Mouse (Mus musculus) lung, postnatal 4 days (tissue): ENCODE data around the gene Pycard.
"Not testable (repeated sequence)": the region's sequence is repeated elsewhere in the genome, so short reads cannot be mapped to it uniquely, and the experiment has no call there.

Experiments used
- DNase-seq, 2 experiments: peaks; one replicate each; pipeline ENCODE4 v3.0.0; 2021

Pycard gene

DNA sequence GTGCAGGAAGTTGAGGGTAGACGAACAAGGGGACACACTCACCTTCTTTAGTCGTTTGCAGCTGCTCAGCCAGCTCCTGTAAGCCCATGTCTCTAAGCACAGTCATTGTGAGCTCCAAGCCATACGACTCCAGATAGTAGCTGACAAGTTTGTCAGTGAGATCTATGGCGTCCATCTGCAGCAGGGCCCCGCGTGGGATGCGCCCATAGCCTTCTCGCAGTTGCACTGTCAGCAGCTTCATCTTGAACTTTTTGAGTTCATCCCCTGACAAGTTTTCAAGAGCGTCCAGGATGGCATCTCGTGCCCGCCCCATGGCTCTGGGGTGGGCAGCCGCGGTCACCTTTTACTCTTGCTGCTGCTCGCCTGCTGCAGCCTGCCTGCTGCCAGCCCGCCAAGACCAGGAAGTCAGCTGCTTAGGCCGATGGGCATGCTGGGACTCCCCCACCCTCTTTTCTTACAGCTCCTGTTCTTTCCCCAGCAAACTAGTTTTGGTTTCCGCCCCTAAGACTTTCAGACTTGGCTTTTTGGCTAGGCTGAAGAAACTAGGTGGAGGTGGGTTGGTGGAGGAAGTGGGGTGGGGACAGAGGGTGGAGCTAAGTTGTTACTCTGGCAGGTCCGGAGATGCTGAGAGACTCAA lies at the start of gene Pycard:
Gene Pycard (minus strand): TSS at position 527 of the 637 bp plus-strand sequence.
- peak; percentile 69 for DNase-seq

GRCm38 (mm10) chr7:128042161-128042820 lies 48.6 kb upstream of the Pycard start:
- not testable (repeated sequence) for DNase-seq

DNA sequence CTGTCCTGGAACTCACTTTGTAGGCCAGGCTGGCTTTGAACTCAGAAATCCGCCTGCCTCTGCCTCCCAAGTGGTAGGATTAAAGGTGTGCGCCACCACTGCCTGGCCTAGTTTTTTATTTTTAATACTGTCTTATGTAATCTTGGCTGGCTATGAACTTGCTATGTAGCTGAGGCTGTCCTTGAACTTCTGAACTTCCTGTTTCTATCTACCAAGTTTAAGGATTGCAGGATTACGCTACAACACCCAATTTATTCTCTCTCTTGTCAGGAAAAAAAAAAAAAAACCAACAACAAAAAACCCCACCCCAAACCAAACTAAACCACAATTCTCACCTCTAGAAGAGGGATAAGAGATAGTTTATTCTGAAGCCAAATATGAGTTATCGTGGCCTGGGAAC lies 39.9 kb upstream of the Pycard start:
- no peak for DNase-seq

DNA sequence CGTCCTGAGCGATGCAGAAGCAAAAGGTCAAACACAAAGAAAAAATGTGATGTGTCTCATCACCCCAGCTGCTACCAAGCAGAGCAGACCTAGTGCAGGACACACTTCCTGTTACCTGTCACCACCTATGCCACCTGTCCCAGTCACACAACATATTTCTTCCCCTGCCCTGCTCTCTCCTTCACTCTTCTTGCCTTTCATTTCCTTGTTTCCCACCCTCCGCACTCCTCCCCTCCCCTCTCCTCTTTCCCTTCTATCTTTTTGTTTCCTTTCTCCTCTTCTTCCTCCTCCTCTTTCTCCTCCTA lies 39.3 kb upstream of the Pycard start:
- no peak for DNase-seq

GRCm38 (mm10) chr7:128032290-128032988 lies 38.8 kb upstream of the Pycard start:
- DNase-seq, result no peak

DNA sequence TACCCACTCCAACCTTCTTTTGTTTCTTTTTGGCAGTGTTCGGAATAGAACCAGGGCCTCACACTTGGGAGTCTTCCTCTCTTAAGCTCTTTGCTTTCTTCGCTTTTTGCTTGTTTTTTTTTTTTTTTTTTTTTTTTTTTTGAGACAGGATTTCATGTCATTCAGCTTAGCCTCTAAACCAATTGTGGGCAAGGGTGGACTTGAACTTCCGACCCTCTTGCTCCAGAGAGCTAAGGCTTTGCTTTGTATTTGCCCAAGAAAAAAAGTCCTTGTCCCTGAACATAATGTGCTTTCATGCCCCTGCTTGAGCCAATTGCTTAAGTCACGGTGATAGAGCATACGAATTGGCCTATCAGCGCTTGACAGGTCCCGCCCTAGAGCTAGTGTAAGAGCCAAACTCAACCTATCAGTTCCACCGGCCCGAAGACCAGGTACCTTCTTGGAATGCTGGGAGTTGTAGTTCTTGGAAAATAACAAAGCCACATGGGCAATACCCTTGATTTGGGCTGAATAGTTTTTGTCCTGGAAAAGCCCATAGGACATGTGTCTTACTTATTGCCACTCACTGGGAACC lies 37.8 kb upstream of the Pycard start:
- DNase-seq, result peak in 1 of 2 experiments; percentile 31

DNA sequence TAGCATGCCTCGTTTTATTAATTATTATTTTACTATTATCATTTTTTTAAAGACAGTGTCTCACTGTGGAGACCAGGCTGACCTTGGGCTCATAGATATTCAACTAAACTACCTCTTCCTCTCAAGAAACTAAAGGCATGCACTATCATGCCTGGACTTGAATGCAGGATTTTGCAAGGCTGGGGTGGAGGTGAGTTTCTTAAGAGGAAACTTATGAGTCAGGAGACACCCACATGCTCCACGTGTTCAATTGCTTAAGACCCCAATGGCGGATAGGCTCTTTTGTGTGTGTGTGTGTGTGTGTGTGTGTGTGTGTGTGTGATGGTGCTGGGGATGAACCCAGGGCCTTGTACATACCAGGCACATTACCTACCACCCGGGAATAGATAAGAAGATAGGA lies 31.7 kb upstream of the Pycard start:
- no peak for DNase-seq

DNA sequence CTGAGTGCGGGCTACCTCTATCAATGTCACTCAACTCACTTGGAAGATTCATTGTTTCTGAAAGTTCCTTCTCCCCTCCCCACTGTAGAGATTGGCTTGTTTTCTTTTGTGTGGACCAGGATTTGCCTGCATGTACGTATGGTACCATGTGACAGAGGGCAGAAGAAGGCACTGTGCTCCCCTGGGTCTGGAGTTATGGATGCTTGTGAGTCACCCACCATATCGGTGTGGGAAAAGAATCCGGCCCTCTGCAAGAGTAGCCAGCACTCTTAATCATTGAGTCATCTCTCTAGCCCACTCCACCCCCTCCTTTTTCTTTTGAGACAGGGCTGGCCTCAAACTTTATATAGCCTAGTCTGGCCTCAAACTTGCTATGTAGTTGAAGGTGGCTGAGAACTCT lies 31.3 kb upstream of the Pycard start:
- DNase-seq, result no peak

- DNase-seq, result no peak
Measured at GRCm38 (mm10) chr7:128024364-128024763, 30.7 kb upstream of the Pycard start.

DNA sequence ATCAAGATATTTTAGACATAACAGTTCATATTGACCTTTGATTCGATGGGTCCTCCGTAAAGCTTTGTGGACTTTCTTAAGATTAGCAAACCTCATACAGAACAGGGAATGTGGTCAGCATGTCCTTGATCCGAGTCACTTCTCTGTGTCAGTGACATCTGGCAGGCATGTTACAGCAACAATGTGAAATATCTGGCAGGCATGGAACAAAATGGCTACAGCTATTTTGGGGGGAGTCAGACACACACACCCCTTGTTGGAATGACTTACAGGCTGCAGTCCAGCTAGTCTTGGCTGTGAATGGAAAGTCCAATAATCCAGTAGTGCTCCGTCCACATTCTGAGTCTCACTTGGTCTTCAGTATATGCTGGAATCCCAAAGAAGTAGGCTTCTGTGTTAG lies 29.9 kb upstream of the Pycard start:
- DNase-seq, result no peak

- no peak for DNase-seq
Measured at GRCm38 (mm10) chr7:128022974-128023373, 29.3 kb upstream of the Pycard start.

- no peak for DNase-seq
Measured at GRCm38 (mm10) chr7:128019187-128019586, 25.5 kb upstream of the Pycard start.

GRCm38 (mm10) chr7:128018275-128018674 lies 24.6 kb upstream of the Pycard start:
- DNase-seq, result no peak

- DNase-seq, result no peak
Measured at GRCm38 (mm10) chr7:128016650-128017049, 23.0 kb upstream of the Pycard start.

GRCm38 (mm10) chr7:128016134-128016533 lies 22.5 kb upstream of the Pycard start:
- DNase-seq, result not testable (repeated sequence)

DNA sequence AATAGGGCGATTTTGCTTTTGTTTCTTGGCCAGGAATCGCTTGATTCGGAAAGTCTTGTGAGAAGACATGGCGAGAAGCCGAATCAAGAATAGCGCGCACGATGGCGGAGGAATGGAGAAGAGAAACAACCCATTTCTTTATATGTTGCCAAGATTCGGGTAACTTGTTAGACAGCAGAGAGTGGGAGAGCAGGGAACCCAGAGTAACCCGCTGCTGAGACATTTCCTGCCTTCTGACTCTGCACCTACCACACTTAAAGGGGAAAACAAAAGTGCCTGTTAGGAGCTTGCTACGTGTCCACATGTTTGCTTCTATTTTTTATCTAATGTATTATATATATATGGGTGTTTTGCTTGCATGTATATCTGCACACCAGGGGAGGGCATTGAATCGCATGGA lies 19.4 kb upstream of the Pycard start:
- no peak for DNase-seq

- no peak for DNase-seq
Measured at GRCm38 (mm10) chr7:128012136-128012780, 18.6 kb upstream of the Pycard start.

- DNase-seq, result no peak
Measured at GRCm38 (mm10) chr7:128009715-128010340, 16.2 kb upstream of the Pycard start.

DNA sequence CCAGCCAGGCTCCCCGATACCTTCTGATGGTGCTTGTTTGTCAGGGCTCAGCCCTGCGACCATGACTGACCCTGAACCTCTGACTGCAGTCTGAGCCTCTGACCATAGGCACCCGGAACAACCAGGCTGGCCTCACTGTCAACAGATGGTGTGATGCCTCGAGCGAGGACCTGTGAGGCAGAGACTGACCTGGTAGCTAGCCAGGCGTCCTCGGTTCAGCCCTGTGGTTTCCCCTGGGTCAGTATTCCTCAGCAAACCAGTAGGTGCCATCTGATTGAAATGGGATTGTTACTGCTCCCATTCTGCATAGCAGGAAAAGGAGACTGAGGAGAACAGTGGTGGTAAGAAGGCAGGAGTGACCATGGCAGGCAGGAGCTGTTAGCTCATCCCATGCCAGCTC lies 12.5 kb upstream of the Pycard start:
- no peak for DNase-seq

- peak; percentile 40 to 55 for DNase-seq
Measured at GRCm38 (mm10) chr7:128004487-128005362, 11.1 kb upstream of the Pycard start.

DNA sequence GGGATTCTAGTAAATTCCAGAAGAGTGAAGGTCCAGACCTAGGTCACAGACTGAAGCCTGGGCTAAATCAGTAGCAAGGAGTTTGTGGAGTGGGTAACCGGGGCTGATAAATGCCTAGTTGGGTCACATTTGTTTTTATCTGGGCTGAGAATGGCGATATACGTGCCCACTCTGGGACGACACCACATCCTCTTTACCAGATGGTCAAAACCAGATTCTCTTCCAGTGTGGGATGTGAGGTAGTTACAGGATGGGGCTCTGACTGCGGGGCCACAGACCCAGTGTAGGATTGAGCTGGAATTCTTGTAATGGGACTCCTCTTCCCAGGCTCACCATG lies 10.5 kb upstream of the Pycard start:
- DNase-seq, result no peak

DNA sequence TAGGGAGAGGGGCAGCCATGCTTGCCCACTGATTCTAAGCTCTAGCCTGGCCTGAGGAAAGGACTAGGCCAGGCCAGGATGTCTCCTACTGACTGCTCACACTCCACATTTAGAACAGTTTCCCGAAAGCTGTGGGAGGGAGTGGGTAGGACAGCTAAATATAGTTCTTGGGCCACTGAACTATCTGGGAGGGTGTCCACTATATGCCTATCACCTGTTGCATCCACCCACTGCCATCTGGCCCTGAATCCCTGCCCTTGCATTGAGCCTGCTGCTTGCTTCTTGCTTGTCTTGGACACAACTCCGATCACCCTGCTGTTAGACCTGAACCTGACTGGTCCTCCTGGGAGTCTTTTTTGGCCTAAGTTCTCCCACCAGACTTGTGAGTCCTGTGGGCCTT lies 10.0 kb upstream of the Pycard start, which contains the start of gene Trim72:
Gene Trim72 (plus strand): TSS at position 262 of the 400 bp plus-strand sequence.
- no peak for DNase-seq
